Mouse (Mus musculus) layer of hippocampus, adult 8-10 months (tissue): ENCODE results near the gene Dusp6. TPM values are rescaled to one million over a fixed set of nuclear protein-coding genes. Genes with fewer than 3 reads are reported as not detected.

Experiments
- DNase-seq, 2 experiments: peaks; one replicate each; pipeline ENCODE4 v3.0.0; 2022; ENCODE audit warnings: low spot score in 2 of 2
- total RNA-seq, 4 experiments: library from RNA; stranded (reverse); gene quantifications; 2 replicates each; pipeline ENCODE4 v1.2.4; 2022

Dusp6 gene
- total RNA-seq, 4 experiments from 2014 or later = 61.1 to 93.4 (median 75.2) TPM

DNA sequence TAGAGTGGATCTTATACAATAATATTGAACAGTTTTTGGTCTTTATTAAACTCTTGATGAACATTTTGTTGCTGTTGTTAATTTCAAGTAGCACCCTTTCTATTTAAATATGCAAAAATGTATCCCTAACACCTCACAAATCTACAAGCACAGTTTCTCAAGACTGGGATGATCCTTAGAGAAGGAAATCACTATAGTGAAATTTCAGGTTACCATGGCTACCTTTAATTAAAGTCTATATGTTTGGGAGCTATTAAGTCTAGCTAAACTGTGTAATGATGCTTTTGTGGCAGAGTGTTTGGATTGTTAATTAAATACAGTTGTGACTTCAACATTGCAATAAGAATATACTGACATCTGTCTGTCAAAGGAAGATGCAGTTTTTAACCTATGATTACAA, 54.0 kb downstream of the Dusp6 start:
- no peak for DNase-seq

Other genes with a start within 250 kb of the Dusp6 start
- gene Poc1b, start 156.2 kb upstream of the Dusp6 start, total RNA-seq = 10 to 100 TPM in 1 of 4 experiments, 1 to 10 TPM in 3; 7.4 to 11.2 (median 8.1) TPM
- gene Galnt4, start 155.1 kb upstream of the Dusp6 start, total RNA-seq = 1 to 10 TPM; 3.4 to 4.7 (median 3.8) TPM
- gene Phxr2, start 136.9 kb upstream of the Dusp6 start, total RNA-seq = not detected